Mouse (Mus musculus) thymus, adult 2 months (tissue): ENCODE measurements around the gene Hip1.
"Not testable (repeated sequence)": the region's sequence is repeated elsewhere in the genome, so short reads cannot be mapped to it uniquely, and the experiment has no call there.

ENCODE experiments used
- CTCF ChIP-seq: fragments of 200-500 bp; IDR thresholded peaks from 2 replicates; pipeline ENCODE4 v1.5.1; 2012; ENCODE audit warnings: mild to moderate bottlenecking, control low read depth, low read length, moderate library complexity, borderline replicate concordance; ENCODE audit not compliant: control insufficient read depth, poor library complexity, insufficient read depth; ENCODE audit errors: extremely low read depth
- POLR2A ChIP-seq: fragments of 200-500 bp; IDR thresholded peaks from 2 replicates; pipeline ENCODE4 v1.6.1; 2012; ENCODE audit warnings: mild to moderate bottlenecking, low read length, control low read depth, moderate library complexity; ENCODE audit not compliant: control insufficient read depth, poor library complexity, insufficient read depth; ENCODE audit errors: extremely low read depth

GRCm38 (mm10) chr5:135369196-135369595 is 175.7 kb downstream of the Hip1 start:
- not testable (repeated sequence) for TF ChIP-seq POLR2A, CTCF
